Mouse (Mus musculus): Measurements from ENCODE around the gene Eml5. TPM values are rescaled to one million over a fixed set of nuclear protein-coding genes. Genes with fewer than 3 reads are reported as not detected.

Eml5 gene
- polyA plus RNA-seq, 1 experiment from 2014 or later: 11.3 TPM

- no peak overlapping the region for H3K27ac ChIP-seq (ENCODE audit: low read length)
- H3K9me3 ChIP-seq (replicated peaks; ENCODE audit: control insufficient read depth, low read length): no peaks in the 10 kb centered on the region
- no peaks in the 10 kb centered on the region for H3K4me1 ChIP-seq (ENCODE audit: control insufficient read depth, insufficient read depth, low read length)
- no peak overlapping the region for H3K9ac ChIP-seq (ENCODE audit: low read length)
- ATAC-seq (ENCODE audit: insufficient read depth, low FRiP score): no peak
- no peak overlapping the region for H3K4me2 ChIP-seq (ENCODE audit: low read depth, low read length)
- no peaks in the 10 kb centered on the region for H3K27me3 ChIP-seq (ENCODE audit: control insufficient read depth, insufficient read depth, low read length)
- H3K4me3 ChIP-seq (replicated peaks; ENCODE audit: low read length): no peak overlapping the region
- H3K36me3 ChIP-seq (ENCODE audit: control insufficient read depth, insufficient read depth, low read length): no peaks in the 10 kb centered on the region
- WGBS: 94% methylated on average over 3 of the region's 3 CpGs
Observed at GRCm38 (mm10) chr12:98844774-98845173, 56.5 kb downstream of the Eml5 start.

DNA sequence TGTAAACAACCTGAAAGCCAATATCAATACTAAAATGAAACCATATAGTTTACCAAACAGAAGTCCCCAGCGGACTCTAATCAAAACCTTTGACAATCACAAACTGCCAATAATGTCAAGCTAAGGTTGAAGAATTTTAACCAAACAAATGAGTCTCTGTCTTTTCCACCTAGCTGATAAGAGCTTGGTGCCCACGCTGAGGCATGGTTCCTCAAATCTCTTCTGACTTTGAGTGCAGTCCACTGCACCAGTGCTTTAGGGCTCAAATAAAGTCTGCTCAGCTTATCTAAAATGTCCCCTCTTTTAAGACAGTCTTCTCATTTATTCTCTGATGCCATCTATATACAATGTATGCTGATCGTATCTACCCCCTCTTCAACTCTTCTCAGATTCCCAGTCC lies 61.1 kb downstream of the Eml5 start:
- WGBS: 71% methylated on average over 3 of the region's 3 CpGs
- Histone ChIP-seq H3K27ac (ENCODE audit: low read length) (no peak overlapping the region), H3K27me3 (ENCODE audit: control insufficient read depth, insufficient read depth, low read length) (no peaks in the 10 kb centered on the region), H3K4me2 (ENCODE audit: low read depth, low read length) (no peak overlapping the region), H3K36me3 (ENCODE audit: control insufficient read depth, insufficient read depth, low read length) (no peaks in the 10 kb centered on the region), H3K9me3 (replicated peaks; ENCODE audit: control insufficient read depth, low read length) (no peaks in the 10 kb centered on the region), H3K4me3 (replicated peaks; ENCODE audit: low read length) (no peak overlapping the region), H3K9ac (ENCODE audit: low read length) (no peak overlapping the region), H3K4me1 (ENCODE audit: control insufficient read depth, insufficient read depth, low read length) (no peaks in the 10 kb centered on the region)
- no peak for ATAC-seq (ENCODE audit: insufficient read depth, low FRiP score)

GRCm38 (mm10) chr12:98837940-98838339 lies 63.3 kb downstream of the Eml5 start:
- Histone ChIP-seq H3K27me3 (ENCODE audit: control insufficient read depth, insufficient read depth, low read length) (no peaks in the 10 kb centered on the region), H3K27ac (ENCODE audit: low read length) (no peak overlapping the region), H3K36me3 (ENCODE audit: control insufficient read depth, insufficient read depth, low read length) (no peaks in the 10 kb centered on the region), H3K4me3 (replicated peaks; ENCODE audit: low read length) (no peak overlapping the region), H3K9ac (ENCODE audit: low read length) (no peak overlapping the region), H3K4me1 (ENCODE audit: control insufficient read depth, insufficient read depth, low read length) (no peaks in the 10 kb centered on the region), H3K9me3 (replicated peaks; ENCODE audit: control insufficient read depth, low read length) (no peaks in the 10 kb centered on the region), H3K4me2 (ENCODE audit: low read depth, low read length) (no peak overlapping the region)
- WGBS: 89% methylated on average over 3 of the region's 3 CpGs
- ATAC-seq (ENCODE audit: insufficient read depth, low FRiP score): no peak

DNA sequence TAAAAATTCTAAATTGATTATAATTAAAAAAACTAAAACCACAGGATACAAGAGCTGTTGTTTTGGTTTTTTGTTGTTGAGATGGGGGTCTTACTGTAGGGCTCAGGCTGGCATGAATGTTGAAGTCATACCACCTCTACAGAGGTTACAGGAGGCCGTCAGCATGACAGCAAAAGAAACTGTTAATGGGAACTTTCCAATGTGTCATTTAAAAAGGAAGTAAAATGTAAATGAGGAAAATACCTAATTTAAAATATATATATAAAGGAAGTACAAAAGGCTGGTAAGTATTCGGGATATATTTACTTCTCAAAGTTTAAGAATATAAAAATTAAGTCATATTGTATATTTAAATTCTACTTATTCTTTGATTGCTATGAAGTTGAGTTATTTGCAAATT lies 65.8 kb downstream of the Eml5 start:
- no peak overlapping the region for H3K4me3 ChIP-seq (replicated peaks; ENCODE audit: low read length)
- 77% methylated on average over 2 of the region's 2 CpGs for WGBS
- H3K36me3 ChIP-seq (ENCODE audit: control insufficient read depth, insufficient read depth, low read length): no peaks in the 10 kb centered on the region
- no peak overlapping the region for H3K9ac ChIP-seq (ENCODE audit: low read length)
- no peak overlapping the region for H3K4me2 ChIP-seq (ENCODE audit: low read depth, low read length)
- no peaks in the 10 kb centered on the region for H3K4me1 ChIP-seq (ENCODE audit: control insufficient read depth, insufficient read depth, low read length)
- no peak overlapping the region for H3K27ac ChIP-seq (ENCODE audit: low read length)
- no peaks in the 10 kb centered on the region for H3K9me3 ChIP-seq (replicated peaks; ENCODE audit: control insufficient read depth, low read length)
- no peaks in the 10 kb centered on the region for H3K27me3 ChIP-seq (ENCODE audit: control insufficient read depth, insufficient read depth, low read length)
- ATAC-seq (ENCODE audit: insufficient read depth, low FRiP score): no peak

GRCm38 (mm10) chr12:98834879-98835278 lies 66.4 kb downstream of the Eml5 start:
- no peak overlapping the region for H3K4me3 ChIP-seq (replicated peaks; ENCODE audit: low read length)
- H3K27ac ChIP-seq (ENCODE audit: low read length): no peak overlapping the region
- no peaks in the 10 kb centered on the region for H3K9me3 ChIP-seq (replicated peaks; ENCODE audit: control insufficient read depth, low read length)
- no peak overlapping the region for H3K4me2 ChIP-seq (ENCODE audit: low read depth, low read length)
- no peaks in the 10 kb centered on the region for H3K4me1 ChIP-seq (ENCODE audit: control insufficient read depth, insufficient read depth, low read length)
- H3K9ac ChIP-seq (ENCODE audit: low read length): no peak overlapping the region
- 60% methylated on average over 2 of the region's 2 CpGs for whole genome bisulfite sequencing
- H3K27me3 ChIP-seq (ENCODE audit: control insufficient read depth, insufficient read depth, low read length): no peaks in the 10 kb centered on the region
- H3K36me3 ChIP-seq (ENCODE audit: control insufficient read depth, insufficient read depth, low read length): no peaks in the 10 kb centered on the region
- ATAC-seq (ENCODE audit: insufficient read depth, low FRiP score): no peak

GRCm38 (mm10) chr12:98833901-98834300 lies 67.4 kb downstream of the Eml5 start:
- H3K9me3 ChIP-seq (replicated peaks; ENCODE audit: control insufficient read depth, low read length): no peaks in the 10 kb centered on the region
- no peak overlapping the region for H3K4me3 ChIP-seq (replicated peaks; ENCODE audit: low read length)
- WGBS: 26% methylated on average over 1 of the region's 1 CpGs
- no peak for ATAC-seq (ENCODE audit: insufficient read depth, low FRiP score)
- H3K4me2 ChIP-seq (ENCODE audit: low read depth, low read length): no peak overlapping the region
- H3K9ac ChIP-seq (ENCODE audit: low read length): no peak overlapping the region
- H3K36me3 ChIP-seq (ENCODE audit: control insufficient read depth, insufficient read depth, low read length): no peaks in the 10 kb centered on the region
- H3K4me1 ChIP-seq (ENCODE audit: control insufficient read depth, insufficient read depth, low read length): no peaks in the 10 kb centered on the region
- H3K27ac ChIP-seq (ENCODE audit: low read length): no peak overlapping the region
- H3K27me3 ChIP-seq (ENCODE audit: control insufficient read depth, insufficient read depth, low read length): no peaks in the 10 kb centered on the region

DNA sequence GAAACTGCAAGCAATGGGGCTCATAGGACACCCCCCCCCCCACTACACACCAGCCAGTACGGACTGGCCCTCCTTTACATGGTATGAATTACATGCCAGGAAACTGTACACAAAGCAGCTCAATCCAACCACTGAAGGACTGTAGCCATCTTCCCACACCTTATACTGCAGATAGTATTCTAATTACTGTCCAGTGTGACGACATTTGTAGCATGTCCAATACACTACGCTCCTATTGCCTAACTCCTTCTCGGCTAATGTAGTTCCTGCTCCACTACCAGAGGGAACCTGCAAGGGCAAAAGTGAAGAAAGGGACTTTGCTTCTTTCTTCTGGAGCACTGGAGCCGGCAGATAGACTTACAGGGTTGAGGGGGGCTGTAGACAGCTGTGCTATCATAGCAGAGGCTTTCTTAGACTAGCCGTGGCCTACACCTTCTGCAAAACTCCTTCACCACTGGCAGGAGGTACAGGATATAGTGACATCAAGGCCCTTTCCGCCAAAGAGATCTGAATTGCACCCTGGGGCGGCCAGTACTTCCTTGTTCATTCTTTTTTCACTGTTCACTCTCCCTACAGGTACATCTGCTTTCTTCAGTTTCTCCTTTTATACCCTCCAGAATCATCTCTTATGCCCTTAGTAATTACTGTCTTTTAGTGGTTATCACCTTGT lies 68.2 kb downstream of the Eml5 start:
- Histone ChIP-seq H3K27ac (ENCODE audit: low read length) (no peak overlapping the region), H3K36me3 (ENCODE audit: control insufficient read depth, insufficient read depth, low read length) (no peaks in the 10 kb centered on the region), H3K4me2 (ENCODE audit: low read depth, low read length) (no peak overlapping the region), H3K9ac (ENCODE audit: low read length) (no peak overlapping the region), H3K4me3 (replicated peaks; ENCODE audit: low read length) (no peak overlapping the region), H3K4me1 (ENCODE audit: control insufficient read depth, insufficient read depth, low read length) (no peaks in the 10 kb centered on the region), H3K9me3 (replicated peaks; ENCODE audit: control insufficient read depth, low read length) (no peaks in the 10 kb centered on the region), H3K27me3 (ENCODE audit: control insufficient read depth, insufficient read depth, low read length) (no peaks in the 10 kb centered on the region)
- no peak for ATAC-seq (ENCODE audit: insufficient read depth, low FRiP score)
- WGBS: 75% methylated on average over 8 of the region's 8 CpGs

- Histone ChIP-seq H3K4me1 (ENCODE audit: control insufficient read depth, insufficient read depth, low read length) (no peaks in the 10 kb centered on the region), H3K27ac (ENCODE audit: low read length) (no peak overlapping the region), H3K27me3 (ENCODE audit: control insufficient read depth, insufficient read depth, low read length) (no peaks in the 10 kb centered on the region), H3K36me3 (ENCODE audit: control insufficient read depth, insufficient read depth, low read length) (no peaks in the 10 kb centered on the region), H3K4me3 (replicated peaks; ENCODE audit: low read length) (no peak overlapping the region), H3K4me2 (ENCODE audit: low read depth, low read length) (no peak overlapping the region), H3K9ac (ENCODE audit: low read length) (no peak overlapping the region), H3K9me3 (replicated peaks; ENCODE audit: control insufficient read depth, low read length) (no peaks in the 10 kb centered on the region)
- ATAC-seq (ENCODE audit: insufficient read depth, low FRiP score): no peak
- WGBS: 77% methylated on average over 7 of the region's 7 CpGs
Observed at GRCm38 (mm10) chr12:98831122-98831521, 70.2 kb downstream of the Eml5 start.

DNA sequence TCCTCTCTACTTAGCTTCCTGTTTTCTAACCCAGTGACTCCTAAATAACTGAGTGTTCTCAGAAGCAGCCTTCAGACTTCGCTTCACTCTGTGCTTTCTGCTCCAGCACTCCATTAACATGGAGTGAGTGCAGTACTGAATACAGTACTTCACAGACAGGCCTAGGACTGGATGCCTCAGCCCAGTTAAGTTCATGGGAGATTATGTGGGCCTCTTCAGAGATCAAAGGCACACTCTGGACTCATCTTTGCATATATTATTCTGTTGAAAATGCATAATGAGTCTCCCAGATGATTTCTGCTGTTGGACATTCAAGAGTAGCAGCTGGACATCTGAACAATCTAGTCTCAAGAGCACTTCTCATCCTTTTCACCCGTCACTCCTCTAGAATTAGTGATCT lies 80.5 kb downstream of the Eml5 start:
- Histone ChIP-seq H3K27ac (ENCODE audit: low read length) (no peak overlapping the region), H3K9ac (ENCODE audit: low read length) (no peak overlapping the region), H3K36me3 (ENCODE audit: control insufficient read depth, insufficient read depth, low read length) (no peaks in the 10 kb centered on the region), H3K4me1 (ENCODE audit: control insufficient read depth, insufficient read depth, low read length) (no peaks in the 10 kb centered on the region), H3K9me3 (replicated peaks; ENCODE audit: control insufficient read depth, low read length) (no peaks in the 10 kb centered on the region), H3K27me3 (ENCODE audit: control insufficient read depth, insufficient read depth, low read length) (no peaks in the 10 kb centered on the region), H3K4me3 (replicated peaks; ENCODE audit: low read length) (no peak overlapping the region), H3K4me2 (ENCODE audit: low read depth, low read length) (no peak overlapping the region)
- no peak for ATAC-seq (ENCODE audit: insufficient read depth, low FRiP score)
- 76% methylated on average over 2 of the region's 2 CpGs for WGBS

Data from stomach, embryonic 16.5 days (tissue).